Mouse (Mus musculus): ENCODE measurements around the gene Fbln2.

- TF ChIP-seq CTCF (IDR thresholded peaks at IDR 0.05; ENCODE audit: control insufficient read depth, insufficient read depth, insufficient replicate concordance, low read depth, low read length) (no peak), POLR2A (IDR thresholded peaks at IDR 0.05; ENCODE audit: control insufficient read depth, low read depth, low read length) (no peak)
Observed at GRCm38 (mm10) chr6:91224939-91225338, 12.7 kb downstream of the Fbln2 start.
